Mouse (Mus musculus) mouse embryonic stem cell (cell line): ENCODE data around the gene Usb1.

Experiments used
- in situ Hi-C, 2 experiments: fragments of 300-500 bp; cut with MboI; formaldehyde crosslinking; loops; 1 replicate in 1 of 2; 3 replicates in 1 of 2; pipeline ENCODE4 v1.14.3; 2019 to 2020; ENCODE audit warnings: low sequenced_read_pairs in 2 of 2, low pct_unique_long_range_greater_than_20kb in 1 of 2, mixed read lengths in 1 of 2; ENCODE audit not compliant: unreplicated experiment in 1 of 2

Gene Usb1

DNA sequence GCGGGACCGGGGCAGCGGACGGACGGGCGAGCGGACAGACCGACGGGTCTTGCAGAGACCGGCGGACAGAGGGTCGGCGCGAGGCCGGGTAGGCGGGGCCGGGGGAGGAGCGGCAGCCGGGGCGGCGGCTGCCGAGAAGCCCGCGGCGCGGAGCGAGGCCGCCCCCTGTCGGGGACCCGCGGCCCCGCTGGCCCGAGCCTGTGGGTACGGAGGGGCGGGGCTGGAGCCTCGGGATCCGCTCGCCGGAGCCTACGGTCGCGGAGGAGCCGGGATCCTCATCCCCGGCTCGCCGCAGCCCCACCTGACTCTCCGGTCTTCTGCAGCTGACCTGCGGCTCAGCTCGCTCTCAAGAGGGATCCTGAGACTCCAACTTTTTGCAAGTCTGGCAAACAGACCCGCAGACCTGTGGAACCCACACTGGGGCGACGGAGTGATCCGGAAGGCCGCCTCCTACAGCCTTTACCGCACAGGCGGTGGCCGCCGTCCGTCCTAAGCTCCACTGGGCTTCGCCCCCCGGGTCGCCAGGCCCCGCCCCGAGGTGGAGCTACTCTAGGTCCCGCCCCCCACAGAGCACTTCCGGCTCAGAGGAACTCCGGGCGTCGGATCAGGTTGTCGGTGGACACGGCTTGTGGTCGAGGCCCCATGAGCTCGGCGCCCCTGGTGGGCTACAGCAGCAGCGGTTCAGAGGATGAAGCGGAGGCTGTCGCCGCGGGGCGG, at the start of gene Usb1, which contains the start of gene Zfp319:
Gene Usb1 (plus strand): TSS at position 565 of the 717 bp plus-strand sequence.
Gene Zfp319 (minus strand): TSS at position 231 of the 717 bp plus-strand sequence.
- in situ Hi-C loops, result no loop called here

DNA sequence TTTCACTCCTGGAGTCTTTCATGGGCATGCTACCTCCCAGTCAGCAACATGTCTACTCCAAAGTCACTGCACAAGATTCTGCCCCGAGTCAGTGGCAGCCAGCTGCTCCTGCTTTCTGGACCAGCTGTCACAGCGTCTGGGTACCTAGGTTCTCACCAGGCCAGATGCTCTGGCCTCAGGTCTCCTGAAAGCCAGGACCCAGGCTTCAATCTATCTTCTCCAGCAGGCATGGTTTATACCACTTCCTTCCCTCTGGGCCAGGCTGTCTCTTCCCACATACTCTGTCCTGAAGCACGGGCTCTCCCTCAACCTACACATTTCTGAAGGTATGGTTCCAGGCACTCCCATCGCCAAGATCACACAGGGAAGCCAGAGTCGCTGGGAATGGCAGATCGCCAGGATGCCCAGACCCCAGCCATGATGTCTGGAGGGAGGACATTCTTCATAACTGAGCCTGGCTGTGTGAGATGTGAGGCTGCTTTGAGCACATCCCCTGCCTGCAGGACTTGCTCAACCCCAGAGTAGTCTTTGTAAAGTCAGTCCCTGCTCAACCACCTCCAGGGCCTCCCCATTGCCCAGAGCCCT, 42.9 kb upstream of the Usb1 start:
- in situ Hi-C loops, result no loop called here

DNA sequence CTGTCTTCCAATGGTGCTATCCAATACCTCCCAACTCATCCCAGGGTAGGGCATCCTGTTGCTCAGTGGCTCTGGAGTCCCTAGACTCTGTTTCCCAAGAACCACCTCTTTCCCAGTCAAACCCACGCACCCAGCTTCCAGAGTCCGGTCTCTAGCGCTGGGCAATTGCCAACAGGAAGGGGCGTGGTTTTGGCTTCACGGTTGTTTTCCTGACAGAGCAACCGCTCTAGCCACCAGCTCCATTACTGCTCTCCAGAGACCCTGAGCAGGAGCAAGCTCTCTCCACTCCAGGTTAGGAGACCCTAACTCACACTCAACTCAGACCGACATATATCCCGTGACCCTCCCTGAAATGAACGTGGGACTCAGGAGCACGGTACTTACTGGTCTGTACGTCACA, 38.9 kb upstream of the Usb1 start:
- in situ Hi-C loops, result no loop called here

DNA sequence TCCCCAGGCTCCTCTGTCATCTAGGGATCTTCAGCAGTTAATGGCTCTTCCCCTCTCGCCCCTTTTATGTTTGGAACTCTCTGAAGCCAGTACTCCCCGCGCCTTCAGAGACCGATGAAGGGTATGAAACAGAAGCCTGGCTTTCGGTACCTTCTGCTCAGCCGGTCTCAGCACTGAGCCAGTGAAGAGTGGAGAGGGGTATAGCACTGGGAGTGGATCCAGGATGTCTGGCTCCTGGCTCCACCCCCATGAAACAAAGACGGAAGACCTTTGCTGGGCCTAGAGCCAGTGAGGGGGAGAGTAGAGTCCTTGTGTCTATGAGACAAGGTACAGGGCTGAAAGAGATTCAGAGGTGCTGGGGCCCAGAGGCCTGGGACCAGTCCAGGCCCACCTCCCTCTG, 38.2 kb upstream of the Usb1 start:
- in situ Hi-C loops, result no loop called here

DNA sequence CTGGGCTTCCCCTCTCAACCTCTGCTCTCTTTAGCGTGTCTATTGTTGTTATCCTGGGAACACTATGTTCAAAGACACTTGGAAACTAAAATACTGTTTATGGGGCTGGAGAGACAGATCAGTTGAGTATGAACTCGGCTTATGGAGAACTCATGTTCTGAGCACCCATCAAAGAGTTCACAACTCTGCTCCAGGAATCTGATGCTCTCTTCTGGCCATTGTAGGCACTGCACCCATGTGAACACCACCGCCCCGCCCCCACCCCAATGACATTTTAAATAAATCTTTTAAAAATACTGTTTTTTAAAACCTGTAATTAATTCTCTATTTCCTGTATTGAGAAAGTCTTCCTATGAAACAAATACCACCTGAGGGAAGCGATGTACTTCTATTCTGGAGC, 29.7 kb upstream of the Usb1 start:
- in situ Hi-C loops, result loop anchor here in 1 of 2 experiments (10.0 kb wide), 1 partner anchor 48 kb away; no protein-coding TSS in a partner anchor

DNA sequence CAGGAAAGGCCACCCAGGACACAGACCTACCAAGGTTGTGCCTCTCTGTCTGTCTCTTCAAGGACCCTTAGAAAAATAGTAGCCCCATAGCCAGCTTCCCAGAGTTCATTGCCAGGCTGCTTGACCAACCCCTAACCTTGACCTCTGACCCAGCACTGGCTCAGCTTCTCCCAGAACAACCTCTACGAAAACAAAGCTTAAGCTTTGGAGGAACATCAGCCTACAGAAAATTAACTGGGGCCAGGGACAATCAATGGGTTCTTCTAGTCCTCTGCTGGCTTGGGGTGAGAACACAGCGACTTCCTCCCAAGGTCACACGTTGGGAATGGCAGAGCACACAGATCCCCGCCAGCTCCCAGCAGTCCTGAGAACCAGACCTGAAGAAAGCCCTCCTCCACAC, 26.6 kb upstream of the Usb1 start:
- in situ Hi-C loops, result loop anchor here (5.0 to 10.0 kb wide), 2 partner anchors 43 to 51 kb away; no protein-coding TSS in a partner anchor

DNA sequence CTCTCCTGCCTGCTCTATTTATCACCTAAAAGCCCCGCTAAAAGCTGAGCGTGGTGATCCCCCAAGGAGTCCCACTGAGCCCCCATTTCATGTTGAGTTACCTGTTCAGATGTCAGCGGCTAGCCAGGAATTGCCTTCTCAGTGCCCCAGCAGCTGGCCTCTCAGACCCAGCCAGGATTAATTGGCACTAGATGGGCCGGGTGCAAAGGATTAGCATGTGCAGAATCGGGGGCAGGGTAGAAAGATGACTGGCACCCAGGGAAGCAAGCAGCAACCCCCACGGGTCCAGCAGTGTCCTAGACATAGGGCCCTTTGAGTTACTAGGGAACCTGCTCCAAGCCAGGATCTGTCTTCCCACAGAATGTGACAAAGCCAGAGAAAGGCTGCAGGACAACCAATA, 25.7 kb upstream of the Usb1 start, which contains the start of gene Cngb1:
Gene Cngb1 (minus strand): TSS at position 155 of the 400 bp plus-strand sequence.
- in situ Hi-C loops, result loop anchor here (5.0 to 10.0 kb wide), 2 partner anchors 44 to 52 kb away; no protein-coding TSS in a partner anchor

DNA sequence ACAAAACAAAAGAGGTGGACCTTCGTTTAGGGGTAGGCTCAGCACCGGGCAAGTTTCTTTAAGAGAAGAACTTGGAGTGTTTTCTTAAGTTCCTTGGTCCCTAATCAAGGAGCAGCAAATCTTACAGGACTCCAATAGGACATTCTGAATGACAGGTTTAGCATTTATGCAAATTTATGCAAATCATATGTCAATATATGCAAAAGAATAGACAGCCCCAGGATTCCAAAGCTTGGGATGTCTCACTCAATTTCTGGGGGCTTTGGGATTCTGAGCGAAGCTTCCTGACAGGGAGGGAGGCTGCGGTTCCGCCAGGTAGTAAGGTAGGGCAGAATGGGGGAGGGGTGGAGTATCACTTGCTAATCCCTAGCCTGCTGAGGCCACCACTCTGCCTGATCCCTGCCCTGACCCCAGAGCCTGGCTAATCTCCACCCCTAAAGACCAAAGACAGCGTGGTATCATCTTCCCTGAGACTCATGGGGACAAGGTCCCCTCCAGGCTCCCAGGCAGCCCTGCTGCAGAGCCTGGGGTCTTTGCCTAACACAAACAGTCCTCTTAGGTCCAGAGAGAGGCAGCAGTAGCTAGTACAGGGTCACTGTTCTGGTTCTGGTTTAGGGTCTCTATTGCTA, 21.6 kb upstream of the Usb1 start, which contains the start of gene Tepp:
Gene Tepp (plus strand): TSS at position 225 of the 629 bp plus-strand sequence.
- in situ Hi-C loops, result no loop called here

DNA sequence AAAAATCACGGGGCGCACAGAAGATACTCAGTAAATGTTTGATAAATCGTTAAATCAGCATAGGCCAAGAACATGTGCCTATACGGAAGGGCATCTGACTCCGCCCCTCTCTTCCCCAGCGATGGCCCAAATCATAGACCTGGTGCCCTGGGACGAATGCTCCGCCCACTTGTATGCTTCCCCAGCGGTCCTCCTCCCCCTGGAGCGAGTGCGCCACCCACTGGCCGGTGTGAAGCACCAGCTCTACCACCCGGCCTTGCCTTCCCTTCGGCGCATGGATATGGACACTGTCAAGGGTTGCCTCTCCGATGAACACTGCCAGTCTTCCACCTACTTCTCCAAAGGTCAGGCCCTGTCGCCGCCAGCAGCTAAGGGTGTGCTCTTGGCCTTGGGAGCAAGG, 19.2 kb upstream of the Usb1 start:
- in situ Hi-C loops, result no loop called here

DNA sequence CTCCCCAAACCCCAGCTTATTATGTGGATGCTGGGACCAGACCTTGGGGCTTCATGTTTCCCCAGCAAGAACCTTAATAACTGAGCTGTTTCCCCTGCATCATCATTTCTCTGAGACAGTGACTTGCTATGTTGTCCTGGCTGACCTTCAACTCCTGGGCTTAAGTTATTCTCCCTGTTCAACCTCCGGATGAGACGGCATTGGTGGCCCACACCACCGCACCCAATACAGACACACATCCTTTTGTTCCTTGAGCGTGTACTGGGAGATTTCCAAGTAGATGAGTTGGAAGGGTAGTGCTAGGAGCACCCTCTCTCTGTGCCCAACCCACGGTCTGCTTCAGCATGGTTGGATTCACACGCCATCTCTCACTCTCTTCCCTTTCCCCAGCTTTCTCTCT, 18.2 kb upstream of the Usb1 start:
- in situ Hi-C loops, result no loop called here

DNA sequence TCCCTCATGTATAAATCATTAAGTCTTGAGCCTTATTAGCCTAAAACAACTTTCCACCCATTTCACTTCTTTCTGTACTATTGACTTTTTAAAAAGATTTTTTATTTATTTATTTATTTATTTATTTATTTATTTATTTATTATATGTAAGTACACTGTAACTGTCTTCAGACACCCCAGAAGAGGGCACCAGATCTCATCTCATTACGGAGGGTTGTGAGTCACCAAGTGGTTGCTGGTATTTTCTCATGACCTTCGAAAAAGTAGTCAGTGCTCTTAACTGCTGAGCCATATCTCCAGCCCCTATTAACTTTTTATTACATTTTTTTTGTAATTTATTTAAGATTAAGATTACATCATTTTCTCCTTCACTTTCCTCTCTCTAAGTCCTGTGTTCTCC, 17.4 kb upstream of the Usb1 start:
- in situ Hi-C loops, result no loop called here

DNA sequence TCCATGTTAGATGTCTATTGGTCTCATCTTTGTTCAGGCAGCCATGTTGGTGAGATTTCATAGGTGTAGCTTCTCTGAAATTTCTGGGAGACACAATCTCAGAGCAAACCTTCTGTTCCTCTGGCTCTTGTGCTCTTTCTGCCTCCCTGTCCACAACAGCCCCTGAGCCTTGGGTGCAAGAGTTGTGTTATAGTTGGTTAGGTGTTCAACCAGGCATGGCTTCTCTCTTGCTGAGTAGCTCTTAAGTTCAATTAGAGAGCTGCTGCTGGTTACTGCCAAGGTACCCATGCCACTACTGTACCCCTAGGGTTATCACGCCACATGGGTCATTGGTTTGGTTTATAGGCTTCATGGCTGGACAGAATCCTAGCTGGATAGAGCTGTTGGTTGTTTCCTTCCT, 16.7 kb upstream of the Usb1 start:
- in situ Hi-C loops, result no loop called here

DNA sequence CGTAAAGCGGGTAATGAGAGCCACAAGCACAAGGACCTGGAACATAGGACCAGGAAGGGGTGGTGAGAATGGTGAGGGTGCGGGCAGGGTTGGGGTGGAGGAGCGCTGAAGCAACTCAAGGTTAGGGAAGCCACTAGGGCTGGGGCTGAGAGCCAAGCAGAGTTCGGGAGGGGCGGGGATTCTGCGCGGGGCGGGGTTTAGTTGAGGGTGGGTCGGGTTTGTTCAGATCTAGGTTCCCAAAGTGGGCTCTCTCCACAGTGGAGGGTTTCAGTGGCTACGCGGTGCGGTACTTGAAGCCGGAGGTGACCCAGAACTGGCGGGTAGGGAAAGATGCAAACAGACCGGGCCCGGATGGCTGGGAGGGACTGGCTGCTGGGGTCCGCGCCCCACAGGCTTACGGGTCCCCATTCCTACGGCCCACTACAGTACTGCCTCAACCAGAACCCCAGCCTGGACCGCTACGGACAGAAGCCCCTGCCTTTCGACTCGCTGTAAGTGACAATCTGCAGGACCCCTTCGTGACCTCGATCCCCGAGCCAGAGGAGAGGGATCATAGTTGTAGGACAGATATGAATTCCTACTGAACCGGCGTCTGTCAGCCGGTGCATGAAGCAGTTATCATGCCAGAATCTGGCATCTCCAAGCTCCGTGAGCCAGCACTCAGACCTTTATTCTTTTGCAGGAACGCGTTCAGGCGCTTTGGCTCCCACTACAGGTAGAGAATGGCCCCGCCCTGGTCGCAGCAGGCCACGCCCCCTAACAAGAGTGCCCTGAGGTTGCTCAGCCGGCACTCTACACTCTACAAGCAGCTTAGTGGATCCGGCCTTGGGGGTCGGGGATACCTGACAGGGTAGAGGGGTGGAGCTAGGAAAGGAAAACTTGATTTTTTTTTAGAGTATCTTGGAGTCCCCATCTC, 11.6 kb upstream of the Usb1 start:
- in situ Hi-C loops, result no loop called here

DNA sequence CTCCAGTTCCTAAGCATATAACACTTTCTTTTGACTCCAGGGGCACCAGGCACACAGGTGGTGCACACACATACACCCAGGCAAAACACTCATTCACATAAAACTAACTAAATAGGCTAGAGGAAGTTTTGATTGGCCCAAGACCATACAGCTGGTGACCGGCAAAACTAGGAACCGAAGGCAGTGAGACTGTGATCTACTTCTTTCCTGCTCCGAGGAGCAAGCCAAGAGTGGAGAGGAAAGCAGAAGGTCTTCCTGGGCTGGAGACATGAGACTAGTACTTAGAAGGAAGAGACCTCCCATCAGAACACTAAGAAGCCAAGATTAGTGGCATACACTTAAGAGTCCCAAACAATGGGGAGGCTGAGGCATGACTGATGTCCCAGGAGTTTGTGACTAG, 8.9 kb upstream of the Usb1 start:
- in situ Hi-C loops, result no loop called here

DNA sequence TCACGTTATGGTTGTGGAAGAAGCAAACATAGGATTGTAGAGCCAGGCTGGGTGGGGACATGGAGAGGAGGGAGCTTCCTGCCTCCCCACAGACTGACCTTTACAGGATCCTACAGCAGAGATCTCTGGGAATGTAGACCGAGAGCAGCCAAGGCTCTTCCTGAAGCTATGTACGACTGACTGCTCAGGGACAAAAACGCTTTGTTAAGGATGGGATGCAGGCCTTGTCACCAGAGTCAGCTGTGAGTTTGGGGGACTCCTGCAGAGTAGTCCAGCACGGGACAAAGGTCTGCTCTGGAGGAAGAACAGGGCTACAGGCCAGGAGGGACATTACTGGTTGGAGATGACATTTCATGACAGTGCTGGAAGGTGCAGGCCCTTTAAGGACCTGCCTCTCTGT, 7.4 kb upstream of the Usb1 start:
- in situ Hi-C loops, result no loop called here

DNA sequence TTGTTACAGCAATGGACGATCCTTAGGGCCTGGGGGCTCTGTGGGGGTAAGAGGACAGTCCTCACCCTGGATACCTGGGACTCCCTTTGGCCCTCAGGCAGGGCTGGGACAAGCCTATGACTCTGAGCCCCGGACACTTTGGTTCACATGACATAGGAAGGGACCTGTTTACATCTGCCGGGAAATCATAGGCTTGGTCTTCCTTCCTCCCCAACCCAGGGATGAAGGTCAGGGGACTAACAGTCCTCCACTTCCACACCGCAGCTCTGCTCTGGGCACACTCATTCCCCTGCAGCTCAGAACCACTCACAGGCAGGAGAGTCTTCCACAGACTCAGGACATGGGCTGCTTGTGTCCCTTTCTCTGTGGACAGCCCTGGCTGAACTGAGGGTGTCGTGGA, 5.3 kb upstream of the Usb1 start:
- in situ Hi-C loops, result no loop called here

DNA sequence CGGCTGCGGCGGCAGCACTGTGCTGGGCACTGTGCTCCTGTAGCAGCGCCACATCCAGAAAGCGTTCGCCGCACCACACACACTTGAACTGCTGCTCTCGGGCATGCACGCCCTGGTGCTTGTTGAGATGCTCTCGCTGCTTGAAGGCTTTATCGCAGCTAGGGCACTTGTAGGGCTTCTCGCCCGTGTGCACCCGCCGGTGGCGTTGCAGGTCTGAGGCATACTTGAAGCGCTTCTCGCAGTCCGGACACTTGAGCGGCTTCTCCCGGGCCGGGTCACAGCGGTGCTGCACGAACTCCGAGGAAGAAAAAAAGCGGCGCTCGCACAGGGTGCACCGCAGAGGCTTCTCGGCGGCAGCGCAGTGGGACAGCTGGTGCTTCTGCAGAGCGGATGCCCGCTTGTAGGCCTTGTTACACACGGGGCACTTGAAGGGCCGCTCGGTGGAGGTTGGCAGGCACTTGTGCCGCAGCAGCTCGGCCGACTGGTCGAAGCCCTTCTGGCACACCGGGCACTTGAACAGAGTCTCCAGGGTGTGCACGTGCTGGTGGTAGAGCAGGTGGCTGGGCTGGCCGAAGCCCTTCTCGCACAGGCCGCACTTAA, 4.1 kb upstream of the Usb1 start:
- in situ Hi-C loops, result no loop called here

DNA sequence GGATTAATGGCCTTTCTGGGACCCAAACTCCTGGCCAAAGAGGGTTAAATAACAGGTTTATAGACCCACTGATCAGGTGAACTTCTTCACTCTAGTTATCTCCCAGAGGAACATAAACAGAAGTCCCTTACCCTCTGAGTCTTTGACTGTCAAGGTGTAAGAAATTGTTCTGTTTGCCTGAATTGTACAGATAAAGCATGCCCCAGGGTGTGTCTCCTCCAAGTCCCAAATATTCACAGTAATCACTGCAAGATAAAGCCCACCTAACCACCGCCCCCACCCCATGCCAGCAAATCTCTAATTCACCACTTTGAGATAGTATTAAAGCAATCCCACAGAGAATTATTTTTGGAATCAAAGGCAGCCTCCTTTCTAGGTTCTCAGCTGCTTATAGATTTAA, 1.7 kb upstream of the Usb1 start:
- in situ Hi-C loops, result no loop called here
